Mouse (Mus musculus): Measurements from ENCODE around the gene Npff.

Gene Npff

GRCm38 (mm10) chr15:102520416-102520815 lies 4.3 kb downstream of the Npff start:
- CTCF ChIA-PET: no interaction called here

GRCm38 (mm10) chr15:102519211-102520141 lies 5.3 kb downstream of the Npff start:
- CTCF ChIA-PET: no interaction called here

- CTCF ChIA-PET: no interaction called here
These were observed 5.9 kb downstream of the Npff start for GRCm38 (mm10) chr15:102518859-102519201.

- CTCF ChIA-PET: no interaction called here
These were observed 6.5 kb downstream of the Npff start, which contains the start of gene Tarbp2 for GRCm38 (mm10) chr15:102517976-102518858. Gene Tarbp2 (plus strand): TSS chr15:102518192.

- CTCF ChIA-PET: no interaction called here
These were observed 7.1 kb downstream of the Npff start for GRCm38 (mm10) chr15:102517631-102517975.

- CTCF ChIA-PET: interaction anchor here (0.6 to 1.2 kb wide), 4 partner anchors 10 to 117 kb away, joined by 3 to 13 read pairs (median 4); no protein-coding TSS in a partner anchor
These were observed 7.9 kb downstream of the Npff start, which contains the start of gene Map3k12 for GRCm38 (mm10) chr15:102516728-102517404. Gene Map3k12 (minus strand): TSS chr15:102517064.

GRCm38 (mm10) chr15:102516293-102516692 lies 8.4 kb downstream of the Npff start:
- CTCF ChIA-PET: interaction anchor here (0.6 to 1.2 kb wide), 4 partner anchors 10 to 117 kb away, joined by 3 to 13 read pairs (median 8); no protein-coding TSS in a partner anchor

- CTCF ChIA-PET: interaction anchor here (0.6 to 1.2 kb wide), 3 partner anchors 9 to 37 kb away, joined by 6 to 13 read pairs (median 11); no protein-coding TSS in a partner anchor
These were observed 9.0 kb downstream of the Npff start for GRCm38 (mm10) chr15:102515791-102516190.

GRCm38 (mm10) chr15:102515261-102515660 lies 9.5 kb downstream of the Npff start:
- CTCF ChIA-PET: no interaction called here

- CTCF ChIA-PET: interaction anchor here (0.5 to 0.7 kb wide), 2 partner anchors 38 to 132 kb away, joined by 3 to 11 read pairs; no protein-coding TSS in a partner anchor
These were observed 11.7 kb downstream of the Npff start for GRCm38 (mm10) chr15:102513004-102513403.

GRCm38 (mm10) chr15:102512471-102512870 lies 12.3 kb downstream of the Npff start:
- CTCF ChIA-PET: no interaction called here

- CTCF ChIA-PET: no interaction called here
These were observed 12.7 kb downstream of the Npff start for GRCm38 (mm10) chr15:102512010-102512409.

GRCm38 (mm10) chr15:102511285-102511833 lies 13.4 kb downstream of the Npff start:
- CTCF ChIA-PET: no interaction called here

GRCm38 (mm10) chr15:102510590-102511284 lies 14.0 kb downstream of the Npff start:
- CTCF ChIA-PET: no interaction called here

- CTCF ChIA-PET: no interaction called here
These were observed 14.6 kb downstream of the Npff start for GRCm38 (mm10) chr15:102510110-102510509.

GRCm38 (mm10) chr15:102508336-102508735 lies 16.4 kb downstream of the Npff start:
- CTCF ChIA-PET: no interaction called here

- CTCF ChIA-PET: no interaction called here
These were observed 17.2 kb downstream of the Npff start for GRCm38 (mm10) chr15:102507561-102507960.

- CTCF ChIA-PET: interaction anchor here (0.5 to 0.6 kb wide), 2 partner anchors 9 to 911 kb away, joined by 4 to 13 read pairs; no protein-coding TSS in a partner anchor
These were observed 17.9 kb downstream of the Npff start for GRCm38 (mm10) chr15:102506864-102507263.

- CTCF ChIA-PET: interaction anchor here (0.5 to 0.6 kb wide), 2 partner anchors 10 to 912 kb away, joined by 4 to 13 read pairs; no protein-coding TSS in a partner anchor
These were observed 18.3 kb downstream of the Npff start for GRCm38 (mm10) chr15:102506464-102506830.

GRCm38 (mm10) chr15:102505770-102506463 lies 18.8 kb downstream of the Npff start:
- CTCF ChIA-PET: no interaction called here

All from spleen, embryonic (tissue).